In genomic region chr7:126795387-126796317, GRCm38 (mm10) we compare ENCODE assay signal across 10 mouse cellular contexts. TPM values are rescaled to one million over a fixed set of nuclear protein-coding genes. Genes with fewer than 3 reads are reported as not detected.
DNase-seq lines count a peak whose midpoint lies in the region; ATAC-seq and TF ChIP-seq lines count a peak whose summit lies in the region.
"Had no signal": no experiment of that assay in that cellular context is flagged by ENCODE, and none has a peak within 500 bp of the region (broad histone marks: within the 10 kb centered on the region; RNA-seq: fewer than 3 reads in every experiment).

No protein-coding gene starts in this region.

- 0 out of 2 replicates have a peak, but pooled peaks have one; percentile 32 for TF ChIP-seq POLR2A in heart, adult 2 months (IDR thresholded peaks at IDR 0.05; ENCODE audit: insufficient read depth, low read depth, low read length)

- H3K4me2 ChIP-seq in lung, embryonic 14.5 days, result no peak overlapping the region
- no peak overlapping the region for H3K4me2 ChIP-seq in midbrain, embryonic 14.5 days (ENCODE audit: low read length)

- 72% methylated on average over 16 of the region's 16 CpGs for WGBS in heart, adult 2 months
- 78% methylated on average over 16 of the region's 16 CpGs for WGBS in lung, embryonic 14.5 days
- 81% methylated on average over 16 of the region's 16 CpGs for WGBS in midbrain, embryonic 14.5 days

- TF ChIP-seq CTCF in heart, adult 2 months (IDR thresholded peaks at IDR 0.05), result peak; percentile 42
- peak; percentile 25 for TF ChIP-seq CTCF in lung, embryonic 14.5 days (IDR thresholded peaks at IDR 0.05; ENCODE audit: low read depth)

- no peak for ATAC-seq in lung, embryonic 14.5 days (ENCODE audit: insufficient read depth)
- no peak for ATAC-seq in midbrain, embryonic 14.5 days (ENCODE audit: low FRiP score, low TSS enrichment)
- ATAC-seq: CD4-positive, CD25-positive, alpha-beta regulatory T cell, adult 4 months had no signal

- peaks cover 22% of the 10 kb centered on the region for H3K36me3 ChIP-seq in heart, adult 2 months (ENCODE audit: control insufficient read depth, insufficient read depth, low read length)
- peaks cover 39% of the 10 kb centered on the region for H3K36me3 ChIP-seq in lung, embryonic 14.5 days (ENCODE audit: insufficient read depth)
- peaks cover 34% of the 10 kb centered on the region for H3K36me3 ChIP-seq in midbrain, embryonic 14.5 days (ENCODE audit: control insufficient read depth, insufficient read depth, low read length)

- intact Hi-C loops in heart, adult 2 months (cut with DNase I), result no loop called here
- intact Hi-C loops in heart, postnatal 36 days (cut with DNase I), result no loop called here

- no peak overlapping the region for H3K4me3 ChIP-seq in heart, adult 2 months
- no peak overlapping the region for H3K4me3 ChIP-seq in lung, embryonic 14.5 days (ENCODE audit: low read depth, low read length)
- H3K4me3 ChIP-seq in brown adipose tissue, adult 24 weeks (ENCODE audit: insufficient read depth, low read depth, low read length), result peak overlapping the region; percentile 90; the same call in 1 of the 2 replicates
- no peak overlapping the region for H3K4me3 ChIP-seq in midbrain, embryonic 14.5 days (replicated peaks; ENCODE audit: low read depth, low read length)

- DNase-seq in heart, adult 2 months, result no peak
- DNase-seq in heart, postnatal 36 days, result no peak
- no peak for DNase-seq in lung, embryonic 14.5 days
- no peak for DNase-seq in lung, postnatal 25 days (ENCODE audit: low spot score)
- no peak for DNase-seq in midbrain, embryonic 14.5 days
- DNase-seq in thymus, postnatal 25 days, result no peak
- no peak for DNase-seq in thymus, postnatal 0 days (ENCODE audit: low spot score)

- H3K4me1 ChIP-seq in heart, adult 2 months (ENCODE audit: control insufficient read depth, insufficient read depth, low read length), result peaks cover 7% of the 10 kb centered on the region
- H3K4me1 ChIP-seq in lung, embryonic 14.5 days (ENCODE audit: insufficient read depth), result peaks cover 9% of the 10 kb centered on the region
- peaks cover 3% of the 10 kb centered on the region; the same call in 1 of the 2 replicates for H3K4me1 ChIP-seq in brown adipose tissue, adult 24 weeks (ENCODE audit: control insufficient read depth, insufficient read depth, insufficient read length, low read length)
- peaks cover 38% of the 10 kb centered on the region for H3K4me1 ChIP-seq in midbrain, embryonic 14.5 days (ENCODE audit: control insufficient read depth, insufficient read depth, low read length)

- TF ChIP-seq EP300 in heart, adult 2 months (IDR thresholded peaks at IDR 0.05; ENCODE audit: insufficient read depth, low read depth, low read length), result no peak

- no peak overlapping the region for H3K9ac ChIP-seq in heart, adult 2 months (ENCODE audit: low read depth, low read length)
- no peak overlapping the region for H3K9ac ChIP-seq in lung, embryonic 14.5 days
- H3K9ac ChIP-seq in midbrain, embryonic 14.5 days (replicated peaks; ENCODE audit: low read length), result peak overlapping the region; percentile 26; the same call in 1 of the 2 replicates

- H3K79me2 ChIP-seq in heart, adult 2 months (replicated peaks; ENCODE audit: control insufficient read depth, insufficient read depth, low read length), result no peaks in the 10 kb centered on the region

- H3K27ac ChIP-seq in heart, adult 2 months, result no peak overlapping the region
- H3K27ac ChIP-seq in lung, embryonic 14.5 days (ENCODE audit: low read depth), result no peak overlapping the region
- H3K27ac ChIP-seq in brown adipose tissue, adult 24 weeks (replicated peaks; ENCODE audit: low read depth, low read length), result no peak overlapping the region
- no peak overlapping the region for H3K27ac ChIP-seq in midbrain, embryonic 14.5 days (replicated peaks; ENCODE audit: low read depth, low read length)

- no peaks in the 10 kb centered on the region for H3K27me3 ChIP-seq in heart, adult 2 months (ENCODE audit: control insufficient read depth, insufficient read depth, low read length)
- no peaks in the 10 kb centered on the region for H3K27me3 ChIP-seq in lung, embryonic 14.5 days (ENCODE audit: insufficient read depth, low read length)
- no peaks in the 10 kb centered on the region for H3K27me3 ChIP-seq in midbrain, embryonic 14.5 days (ENCODE audit: control insufficient read depth, insufficient read depth, low read length)

- H3K9me3 ChIP-seq in lung, embryonic 14.5 days (ENCODE audit: low read depth, low read length), result no peaks in the 10 kb centered on the region
- no peaks in the 10 kb centered on the region for H3K9me3 ChIP-seq in midbrain, embryonic 14.5 days (ENCODE audit: control insufficient read depth, low read length)

RNA-seq across cellular contexts. Expression of gene Fam57b, which starts 1.8 kb away (rescaled TPM):
- 1 to 10 TPM; 7.4 to 8.8 TPM for total RNA-seq in heart, adult 2 months (2021)
- polyA plus RNA-seq in heart, adult 2 months (2012; rRNA removed), result 9.0 and 12.8 TPM in 2 replicates
- total RNA-seq in heart, postnatal 36 days (2021), result 1 to 10 TPM; 8.2 to 9.7 TPM
- 0.17 and 0.88 TPM in 2 replicates for polyA plus RNA-seq in lung, embryonic 14.5 days (2014; fragmentation: Nextera tagmentation; extraction: Ambion mirVana)
- 50.7 and 63.7 TPM in 2 replicates for polyA plus RNA-seq in brown adipose tissue, adult 24 weeks (2012; ENCODE audit: insufficient read depth, insufficient read length, missing spikeins)
- 51.6 and 72.4 TPM in 2 replicates for polyA plus RNA-seq in midbrain, embryonic 14.5 days (2014; fragmentation: Nextera tagmentation; extraction: Ambion mirVana)
- 0.19 and 0.20 TPM in 2 replicates for polyA plus RNA-seq in thymus, postnatal 0 days (2015; fragmentation: Nextera tagmentation; extraction: Ambion mirVana)
- total RNA-seq: monocyte, adult 5-6 weeks had no signal
- polyA plus RNA-seq: CD4-positive, CD25-positive, alpha-beta regulatory T cell, adult 4 months had no signal

RNA-seq across cellular contexts. Expression of gene Ppp4c, which starts 3.4 kb away (rescaled TPM):
- total RNA-seq in heart, adult 2 months (2021), result 10 to 100 TPM; 31.8 to 31.9 TPM
- 65.6 and 99.5 TPM in 2 replicates for polyA plus RNA-seq in heart, adult 2 months (2012; rRNA removed)
- 10 to 100 TPM; 36.1 to 36.5 TPM for total RNA-seq in heart, postnatal 36 days (2021)
- 278 and 300 TPM in 2 replicates for polyA plus RNA-seq in lung, embryonic 14.5 days (2014; fragmentation: Nextera tagmentation; extraction: Ambion mirVana)
- polyA plus RNA-seq in brown adipose tissue, adult 24 weeks (2012; ENCODE audit: insufficient read depth, insufficient read length, missing spikeins), result 46.4 and 53.3 TPM in 2 replicates
- polyA plus RNA-seq in midbrain, embryonic 14.5 days (2014; fragmentation: Nextera tagmentation; extraction: Ambion mirVana), result 210 and 212 TPM in 2 replicates
- polyA plus RNA-seq in thymus, postnatal 0 days (2015; fragmentation: Nextera tagmentation; extraction: Ambion mirVana), result 306 TPM in 2 replicates

RNA-seq across cellular contexts. Expression of gene Tbx6, which starts 14.4 kb away (rescaled TPM):
- under 1 TPM; 0.44 to 0.66 TPM for total RNA-seq in heart, adult 2 months (2021)
- polyA plus RNA-seq in heart, adult 2 months (2012; rRNA removed), result 2.3 and 2.9 TPM in 2 replicates
- under 1 TPM; 0.24 to 0.44 TPM for total RNA-seq in heart, postnatal 36 days (2021)
- polyA plus RNA-seq in lung, embryonic 14.5 days (2014; fragmentation: Nextera tagmentation; extraction: Ambion mirVana), result 0.28 TPM in 1 of 2 replicates, not detected in the other
- polyA plus RNA-seq in brown adipose tissue, adult 24 weeks (2012; ENCODE audit: insufficient read depth, insufficient read length, missing spikeins), result not detected in 2 replicates
- 0.22 and 0.24 TPM in 2 replicates for polyA plus RNA-seq in midbrain, embryonic 14.5 days (2014; fragmentation: Nextera tagmentation; extraction: Ambion mirVana)
- 0.28 and 0.48 TPM in 2 replicates for polyA plus RNA-seq in thymus, postnatal 0 days (2015; fragmentation: Nextera tagmentation; extraction: Ambion mirVana)

RNA-seq across cellular contexts. Expression of gene Ypel3, which starts 18.9 kb away (rescaled TPM):
- 10 to 100 TPM; 60.2 to 89.9 TPM for total RNA-seq in heart, adult 2 months (2021)
- polyA plus RNA-seq in heart, adult 2 months (2012; rRNA removed), result 115 and 144 TPM in 2 replicates
- total RNA-seq in heart, postnatal 36 days (2021), result 100 to 1,000 TPM in 1 of 2 experiments, 10 to 100 TPM in 1; 91.4 to 110 TPM
- polyA plus RNA-seq in lung, embryonic 14.5 days (2014; fragmentation: Nextera tagmentation; extraction: Ambion mirVana), result 87.8 and 91.2 TPM in 2 replicates
- 156 and 157 TPM in 2 replicates for polyA plus RNA-seq in brown adipose tissue, adult 24 weeks (2012; ENCODE audit: insufficient read depth, insufficient read length, missing spikeins)
- polyA plus RNA-seq in midbrain, embryonic 14.5 days (2014; fragmentation: Nextera tagmentation; extraction: Ambion mirVana), result 218 and 255 TPM in 2 replicates
- 153 and 180 TPM in 2 replicates for polyA plus RNA-seq in thymus, postnatal 0 days (2015; fragmentation: Nextera tagmentation; extraction: Ambion mirVana)

RNA-seq across cellular contexts. Expression of gene Gdpd3, which starts 29.5 kb away (rescaled TPM):
- total RNA-seq in heart, adult 2 months (2021), result 1 to 10 TPM; 1.3 TPM
- 4.3 and 75.7 TPM in 2 replicates for polyA plus RNA-seq in heart, adult 2 months (2012; rRNA removed)
- 1 to 10 TPM; 1.6 TPM for total RNA-seq in heart, postnatal 36 days (2021)
- polyA plus RNA-seq in lung, embryonic 14.5 days (2014; fragmentation: Nextera tagmentation; extraction: Ambion mirVana), result 3.3 and 3.4 TPM in 2 replicates
- not detected in 2 replicates for polyA plus RNA-seq in brown adipose tissue, adult 24 weeks (2012; ENCODE audit: insufficient read depth, insufficient read length, missing spikeins)
- 2.0 and 3.4 TPM in 2 replicates for polyA plus RNA-seq in midbrain, embryonic 14.5 days (2014; fragmentation: Nextera tagmentation; extraction: Ambion mirVana)
- polyA plus RNA-seq in thymus, postnatal 0 days (2015; fragmentation: Nextera tagmentation; extraction: Ambion mirVana), result 1.6 TPM in 2 replicates
